Mouse (Mus musculus): ENCODE data around the gene Psme1. TPM values are rescaled to one million over a fixed set of nuclear protein-coding genes. Genes with fewer than 3 reads are reported as not detected.
A peak's percentile ranks its signal among the peaks of the same experiment; 100 is the strongest.

The Psme1 gene
- polyA plus RNA-seq, 1 experiment, result 116 TPM

DNA sequence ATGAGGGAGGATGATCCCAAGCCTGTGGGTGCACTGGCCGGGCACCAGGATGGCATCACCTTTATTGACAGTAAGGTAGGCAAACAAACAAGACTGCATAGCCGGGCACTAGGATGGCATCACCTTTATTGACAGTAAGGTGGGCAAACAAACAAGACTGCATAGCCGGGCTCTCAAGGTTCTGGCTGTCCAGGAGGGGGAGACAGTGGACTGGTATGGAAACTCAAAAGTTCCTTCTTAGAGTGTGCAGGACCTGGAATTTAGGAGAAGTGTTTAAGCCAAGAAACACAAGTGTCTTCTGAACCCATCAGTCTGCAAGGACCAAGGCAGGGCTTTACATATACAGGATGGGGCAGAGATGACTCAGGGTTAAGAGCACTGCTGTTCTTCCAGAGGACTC lies 12.2 kb upstream of the Psme1 start:
- no peak for TF ChIP-seq POLR2A (IDR thresholded peaks at IDR 0.05; ENCODE audit: low read depth, low read length)
- TF ChIP-seq CTCF (IDR thresholded peaks at IDR 0.05; ENCODE audit: borderline replicate concordance, insufficient read depth, low read length), result no peak
- no peak overlapping the region for H3K4me3 ChIP-seq (ENCODE audit: insufficient read depth, low read length)
- no peak overlapping the region for H3K27ac ChIP-seq (ENCODE audit: insufficient read depth, low read length)
- peaks cover 3% of the 10 kb centered on the region; the same call in 1 of the 2 replicates for H3K4me1 ChIP-seq (ENCODE audit: control insufficient read depth, insufficient read depth, low read length)

DNA sequence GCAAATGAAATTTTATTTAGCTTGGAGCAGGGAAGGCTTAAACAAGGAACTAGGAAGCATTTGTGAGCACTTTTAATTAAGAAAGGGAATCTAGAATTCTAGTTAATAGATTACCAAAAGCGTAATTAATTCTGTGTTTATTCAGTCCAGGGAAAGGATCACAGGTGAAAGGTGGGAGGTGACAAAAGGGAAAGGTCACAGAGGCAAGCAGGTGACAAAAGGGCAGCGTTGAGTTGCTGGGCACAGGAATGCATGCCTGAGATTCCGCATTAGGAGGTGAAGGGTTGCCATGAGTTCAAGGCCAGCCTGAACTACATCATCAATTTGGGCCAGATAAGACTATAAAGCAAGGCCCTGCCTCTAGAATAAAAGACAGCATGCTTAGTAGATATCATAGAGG lies 10.4 kb upstream of the Psme1 start:
- no peak overlapping the region for H3K27ac ChIP-seq (ENCODE audit: insufficient read depth, low read length)
- no peaks in the 10 kb centered on the region for H3K4me1 ChIP-seq (ENCODE audit: control insufficient read depth, insufficient read depth, low read length)
- TF ChIP-seq CTCF (IDR thresholded peaks at IDR 0.05; ENCODE audit: borderline replicate concordance, insufficient read depth, low read length) (no peak), POLR2A (IDR thresholded peaks at IDR 0.05; ENCODE audit: low read depth, low read length) (no peak)
- no peak overlapping the region for H3K4me3 ChIP-seq (ENCODE audit: insufficient read depth, low read length)

- TF ChIP-seq CTCF (IDR thresholded peaks at IDR 0.05; ENCODE audit: borderline replicate concordance, insufficient read depth, low read length) (no peak), POLR2A (IDR thresholded peaks at IDR 0.05; ENCODE audit: low read depth, low read length) (no peak)
- Histone ChIP-seq H3K4me1 (ENCODE audit: control insufficient read depth, insufficient read depth, low read length) (no peaks in the 10 kb centered on the region), H3K27ac (ENCODE audit: insufficient read depth, low read length) (no peak overlapping the region)
Measured at GRCm38 (mm10) chr14:55570588-55570987, 7.3 kb upstream of the Psme1 start.

DNA sequence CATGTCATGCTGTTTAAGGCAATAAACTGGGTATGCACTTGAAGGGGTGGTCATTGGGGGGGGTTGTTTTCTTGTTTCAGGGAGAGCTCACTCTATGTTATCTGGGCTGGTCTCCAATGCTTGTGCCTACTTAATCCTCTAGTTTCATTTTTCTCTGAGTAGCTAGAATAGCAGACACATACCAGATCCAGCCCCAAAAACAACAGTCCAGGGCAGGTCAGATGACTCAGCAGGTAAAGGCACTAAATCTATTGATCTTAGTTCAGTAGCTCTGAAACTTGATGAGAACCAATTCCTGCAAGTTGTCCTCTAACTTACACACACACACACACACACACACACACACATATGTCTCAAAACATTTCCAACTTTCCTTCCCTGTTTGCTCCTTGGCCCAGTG lies 6.2 kb upstream of the Psme1 start:
- Histone ChIP-seq H3K4me1 (ENCODE audit: control insufficient read depth, insufficient read depth, low read length) (no peaks in the 10 kb centered on the region), H3K27ac (ENCODE audit: insufficient read depth, low read length) (no peak overlapping the region), H3K4me3 (ENCODE audit: insufficient read depth, low read length) (no peak overlapping the region)
- TF ChIP-seq CTCF (IDR thresholded peaks at IDR 0.05; ENCODE audit: borderline replicate concordance, insufficient read depth, low read length) (no peak), POLR2A (IDR thresholded peaks at IDR 0.05; ENCODE audit: low read depth, low read length) (no peak)

More at GRCm38 (mm10) chr14:55570588-55570987, 7.3 kb upstream of the Psme1 start:
- no peak overlapping the region for H3K4me3 ChIP-seq (ENCODE audit: insufficient read depth, low read length)

DNA sequence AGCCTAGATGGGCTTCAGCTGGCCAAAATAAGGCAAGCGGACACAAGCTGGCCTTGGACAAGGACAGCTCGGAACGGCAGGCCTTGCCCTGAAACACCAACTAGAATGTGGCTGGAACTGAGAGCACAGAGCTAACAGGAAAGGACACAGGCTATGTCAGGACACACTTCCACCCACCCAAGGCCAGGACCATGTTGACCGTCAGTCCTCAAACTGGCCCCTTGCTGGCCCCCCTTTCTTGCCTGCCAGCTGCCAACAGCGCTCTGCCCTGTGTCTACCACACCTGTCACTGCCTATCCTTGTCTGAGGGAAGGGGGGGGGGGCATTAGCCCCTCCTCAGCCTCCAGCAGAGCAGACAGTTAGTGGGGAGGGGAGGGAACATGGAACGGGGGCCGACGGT lies 2.6 kb upstream of the Psme1 start, which contains the start of gene Fitm1:
TSS of gene Fitm1 (plus strand) at position 316 of the 400 bp plus-strand sequence.
- H3K27ac ChIP-seq (ENCODE audit: insufficient read depth, low read length), result no peak within 1 kb of the TSS
- TF ChIP-seq CTCF (IDR thresholded peaks at IDR 0.05; ENCODE audit: borderline replicate concordance, insufficient read depth, low read length), result no peak
- TF ChIP-seq POLR2A (IDR thresholded peaks at IDR 0.05; ENCODE audit: low read depth, low read length), result no peak
- H3K4me1 ChIP-seq (ENCODE audit: control insufficient read depth, insufficient read depth, low read length), result no peaks in the 10 kb centered on the region
- no peak within 1 kb of the TSS for H3K4me3 ChIP-seq (ENCODE audit: insufficient read depth, low read length)

GRCm38 (mm10) chr14:55575711-55576110 lies 2.2 kb upstream of the Psme1 start:
- TF ChIP-seq CTCF (IDR thresholded peaks at IDR 0.05; ENCODE audit: borderline replicate concordance, insufficient read depth, low read length), result no peak
- no peak for TF ChIP-seq POLR2A (IDR thresholded peaks at IDR 0.05; ENCODE audit: low read depth, low read length)
- Histone ChIP-seq H3K27ac (ENCODE audit: insufficient read depth, low read length) (no peak overlapping the region), H3K4me3 (ENCODE audit: insufficient read depth, low read length) (no peak overlapping the region), H3K4me1 (ENCODE audit: control insufficient read depth, insufficient read depth, low read length) (no peaks in the 10 kb centered on the region)

GRCm38 (mm10) chr14:55576376-55576775 lies 1.5 kb upstream of the Psme1 start:
- Histone ChIP-seq H3K4me3 (ENCODE audit: insufficient read depth, low read length) (no peak overlapping the region), H3K27ac (ENCODE audit: insufficient read depth, low read length) (no peak overlapping the region), H3K4me1 (ENCODE audit: control insufficient read depth, insufficient read depth, low read length) (no peaks in the 10 kb centered on the region)
- TF ChIP-seq CTCF (IDR thresholded peaks at IDR 0.05; ENCODE audit: borderline replicate concordance, insufficient read depth, low read length) (no peak), POLR2A (IDR thresholded peaks at IDR 0.05; ENCODE audit: low read depth, low read length) (no peak)

DNA sequence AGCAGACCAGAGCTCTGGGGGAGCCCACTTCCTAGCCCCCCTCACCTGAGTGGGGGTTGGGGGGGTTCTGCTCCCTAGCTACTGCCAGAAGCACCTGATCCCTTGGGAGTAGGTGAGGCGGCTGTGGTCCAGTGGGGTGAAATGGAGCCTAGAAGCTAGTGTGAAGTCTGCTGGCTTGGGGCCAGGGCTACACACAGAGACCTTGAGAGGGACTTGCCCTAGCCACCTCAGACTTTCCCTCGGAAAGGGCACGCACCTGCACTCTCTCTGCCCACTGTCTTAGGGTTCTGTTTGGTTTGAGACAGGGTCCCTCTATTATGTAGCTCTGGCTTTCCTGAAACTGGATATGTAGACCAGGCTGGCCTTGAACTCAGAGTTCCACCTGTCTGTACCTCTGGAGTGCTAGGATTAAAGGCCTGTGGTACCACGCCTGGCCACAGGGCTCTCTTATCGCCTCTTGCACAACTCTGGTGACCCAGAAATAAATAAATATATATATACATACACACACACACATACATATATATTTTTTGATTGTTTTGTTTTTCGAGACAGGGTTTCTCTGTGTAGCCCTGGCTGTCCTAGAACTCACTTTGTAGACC lies 846 bp downstream of the Psme1 start:
- H3K27ac ChIP-seq (ENCODE audit: insufficient read depth, low read length), result no peak overlapping the region
- H3K4me3 ChIP-seq (ENCODE audit: insufficient read depth, low read length), result peak overlapping the region; percentile 82
- TF ChIP-seq CTCF (IDR thresholded peaks at IDR 0.05; ENCODE audit: borderline replicate concordance, insufficient read depth, low read length) (no peak), POLR2A (IDR thresholded peaks at IDR 0.05; ENCODE audit: low read depth, low read length) (no peak)
- no peaks in the 10 kb centered on the region for H3K4me1 ChIP-seq (ENCODE audit: control insufficient read depth, insufficient read depth, low read length)

DNA sequence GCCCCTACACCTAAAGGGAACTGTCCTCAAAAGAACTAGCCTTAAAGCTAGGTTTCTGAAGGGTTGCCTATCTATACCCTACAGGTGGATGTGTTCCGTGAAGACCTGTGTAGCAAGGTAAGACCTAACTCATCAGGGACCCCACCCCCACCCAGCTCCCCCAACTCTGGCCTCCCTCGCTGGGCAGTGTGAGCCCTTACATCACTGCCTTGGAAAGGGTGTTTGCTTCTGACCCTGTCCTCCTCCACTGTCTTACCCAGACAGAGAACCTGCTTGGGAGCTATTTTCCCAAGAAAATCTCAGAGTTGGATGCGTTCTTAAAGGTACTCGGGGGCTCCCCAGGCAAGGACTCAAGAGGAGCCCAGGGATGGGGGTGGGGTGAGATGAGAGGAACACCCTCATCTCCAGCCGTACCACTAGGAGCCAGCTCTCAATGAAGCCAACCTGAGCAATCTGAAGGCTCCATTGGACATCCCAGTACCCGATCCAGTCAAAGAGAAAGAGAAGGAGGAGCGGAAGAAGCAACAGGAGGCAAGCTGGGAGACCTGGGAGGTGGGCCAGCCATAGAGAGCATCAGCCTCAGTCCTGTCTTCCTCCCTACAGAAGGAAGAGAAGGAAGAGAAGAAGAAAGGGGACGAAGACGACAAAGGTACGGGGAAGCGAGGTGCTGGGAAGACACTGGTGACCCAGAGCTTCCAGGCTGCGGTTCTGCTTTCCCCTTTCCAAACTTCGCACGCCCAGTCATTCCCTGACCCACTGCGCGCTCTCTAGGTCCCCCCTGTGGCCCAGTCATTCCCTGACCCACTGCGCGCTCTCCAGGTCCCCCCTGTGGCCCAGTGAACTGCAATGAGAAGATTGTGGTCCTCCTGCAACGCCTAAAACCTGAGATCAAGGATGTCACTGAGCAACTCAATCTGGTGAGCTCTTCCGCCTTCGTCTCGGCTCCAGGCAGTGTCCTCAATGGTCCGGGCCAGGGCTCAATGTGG lies 1.9 kb downstream of the Psme1 start:
- TF ChIP-seq CTCF (IDR thresholded peaks at IDR 0.05; ENCODE audit: borderline replicate concordance, insufficient read depth, low read length), result no peak
- TF ChIP-seq POLR2A (IDR thresholded peaks at IDR 0.05; ENCODE audit: low read depth, low read length), result no peak
- no peak overlapping the region for H3K27ac ChIP-seq (ENCODE audit: insufficient read depth, low read length)
- H3K4me1 ChIP-seq (ENCODE audit: control insufficient read depth, insufficient read depth, low read length), result no peaks in the 10 kb centered on the region
- H3K4me3 ChIP-seq (ENCODE audit: insufficient read depth, low read length), result no peak overlapping the region

DNA sequence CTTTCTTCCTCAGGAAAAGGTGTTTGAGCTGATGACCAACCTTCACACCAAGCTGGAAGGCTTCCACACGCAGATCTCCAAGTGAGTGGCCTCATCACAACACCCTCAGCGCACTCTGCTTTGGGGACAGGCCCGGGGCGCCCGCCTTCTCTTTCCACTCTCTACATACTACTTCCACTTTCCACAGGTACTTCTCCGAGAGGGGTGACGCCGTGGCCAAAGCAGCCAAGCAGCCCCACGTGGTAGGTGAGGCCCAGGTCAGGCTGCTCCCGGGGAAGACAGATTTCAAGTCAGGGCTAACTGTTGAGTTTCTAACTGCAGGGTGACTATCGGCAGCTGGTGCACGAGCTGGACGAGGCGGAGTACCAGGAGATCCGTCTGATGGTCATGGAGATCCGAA lies 2.8 kb downstream of the Psme1 start:
- H3K27ac ChIP-seq (ENCODE audit: insufficient read depth, low read length), result no peak overlapping the region
- no peak overlapping the region for H3K4me3 ChIP-seq (ENCODE audit: insufficient read depth, low read length)
- TF ChIP-seq POLR2A (IDR thresholded peaks at IDR 0.05; ENCODE audit: low read depth, low read length), result no peak
- TF ChIP-seq CTCF (IDR thresholded peaks at IDR 0.05; ENCODE audit: borderline replicate concordance, insufficient read depth, low read length), result no peak
- no peaks in the 10 kb centered on the region for H3K4me1 ChIP-seq (ENCODE audit: control insufficient read depth, insufficient read depth, low read length)

All from embryonic fibroblast, embryonic 13.5 days (primary cell).